Mouse (Mus musculus) lung, embryonic 16.5 days (tissue): ENCODE data around the gene Olfr324. TPM values are rescaled to one million over a fixed set of nuclear protein-coding genes. Genes with fewer than 3 reads are reported as not detected.

ENCODE experiments used
- ATAC-seq: fragments of 200-750 bp; cut with Nextera tagmentation; 2 replicates; pipeline ENCODE4 v1.8.0; 2017; ENCODE audit warnings: low read depth, mild to moderate bottlenecking, moderate library complexity
- H3K27ac ChIP-seq: fragments of 300-500 bp; sonication (generic); 2 replicates; pipeline ENCODE4 v1.5.1; 2014; ENCODE audit warnings: mild to moderate bottlenecking, control low read depth, low read length
- H3K27me3 ChIP-seq: fragments of 300-500 bp; sonication (generic); 2 replicates; pipeline ENCODE4 v1.6.1; 2014; ENCODE audit warnings: low read depth, low read length, mixed read lengths; ENCODE audit not compliant: control insufficient read depth, insufficient read depth
- H3K36me3 ChIP-seq: fragments of 300-500 bp; sonication (generic); 2 replicates; pipeline ENCODE4 v1.6.1; 2014; ENCODE audit warnings: low read length; ENCODE audit not compliant: control insufficient read depth, insufficient read depth
- H3K4me1 ChIP-seq: fragments of 300-500 bp; sonication (generic); replicated peaks from 2 replicates; pipeline ENCODE4 v1.6.1; 2014; ENCODE audit warnings: low read length, mixed read lengths; ENCODE audit not compliant: control insufficient read depth, insufficient read depth
- H3K4me2 ChIP-seq: fragments of 300-500 bp; sonication (generic); 2 replicates; pipeline ENCODE4 v1.6.1; 2014; ENCODE audit warnings: low read depth, low read length, control low read depth
- H3K4me3 ChIP-seq: fragments of 300-500 bp; sonication (generic); 2 replicates; pipeline ENCODE4 v1.5.1; 2014; ENCODE audit warnings: mild to moderate bottlenecking, low read length, control low read depth
- H3K9ac ChIP-seq: fragments of 300-500 bp; sonication (generic); 2 replicates; pipeline ENCODE4 v1.6.1; 2014; ENCODE audit warnings: low read length, control low read depth
- H3K9me3 ChIP-seq: fragments of 300-500 bp; sonication (generic); 2 replicates; pipeline ENCODE4 v1.6.1; 2016; ENCODE audit warnings: low read length; ENCODE audit not compliant: control insufficient read depth
- WGBS: fragments of 180-500 bp; shearing (Covaris S2); extraction: QIAGEN DNeasy Blood & Tissue Kit; methylation state at CpG from one replicate; pipeline ENCODE4 v1.1.7; 2014; 5-methylcytosine and 5-hydroxymethylcytosine counted together
- polyA plus RNA-seq: library from polyadenylated mRNA; unstranded; fragments of >200 nt; fragmentation: Nextera tagmentation; extraction: Ambion mirVana; gene quantifications from 2 replicates; pipeline ENCODE4 v1.2.1, GENCODE M21; 2015

The Olfr324 gene
- polyA plus RNA-seq, 1 experiment from 2014 or later = not detected

GRCm38 (mm10) chr11:58602062-58602461, 7.1 kb downstream of the Olfr324 start:
- Histone ChIP-seq H3K4me2 (no peak overlapping the region), H3K4me1 (no peaks in the 10 kb centered on the region), H3K27me3 (no peaks in the 10 kb centered on the region), H3K36me3 (no peaks in the 10 kb centered on the region), H3K27ac (no peak overlapping the region), H3K9me3 (no peaks in the 10 kb centered on the region), H3K4me3 (no peak overlapping the region), H3K9ac (no peak overlapping the region)
- no peak for ATAC-seq

GRCm38 (mm10) chr11:58602800-58603560, 8.1 kb downstream of the Olfr324 start:
- ATAC-seq = no peak
- H3K9ac ChIP-seq = no peak overlapping the region
- WGBS = 61% methylated on average over 6 of the region's 6 CpGs
- no peak overlapping the region for H3K4me3 ChIP-seq
- H3K36me3 ChIP-seq = no peaks in the 10 kb centered on the region
- H3K27me3 ChIP-seq = no peaks in the 10 kb centered on the region
- H3K4me2 ChIP-seq = no peak overlapping the region
- H3K4me1 ChIP-seq = no peaks in the 10 kb centered on the region
- no peak overlapping the region for H3K27ac ChIP-seq
- no peaks in the 10 kb centered on the region for H3K9me3 ChIP-seq

- Histone ChIP-seq H3K4me2 (no peak overlapping the region), H3K27me3 (no peaks in the 10 kb centered on the region), H3K4me1 (no peaks in the 10 kb centered on the region), H3K9ac (no peak overlapping the region), H3K36me3 (no peaks in the 10 kb centered on the region), H3K4me3 (no peak overlapping the region), H3K9me3 (no peaks in the 10 kb centered on the region), H3K27ac (no peak overlapping the region)
- ATAC-seq = no peak
- WGBS = 37% methylated on average over 2 of the region's 2 CpGs
Measured at GRCm38 (mm10) chr11:58604688-58605087, 9.8 kb downstream of the Olfr324 start.

- Histone ChIP-seq H3K27ac (no peak overlapping the region), H3K36me3 (no peaks in the 10 kb centered on the region), H3K4me3 (no peak overlapping the region), H3K27me3 (no peaks in the 10 kb centered on the region), H3K9me3 (no peaks in the 10 kb centered on the region), H3K4me1 (no peaks in the 10 kb centered on the region), H3K9ac (no peak overlapping the region), H3K4me2 (no peak overlapping the region)
- 42% methylated on average over 3 of the region's 3 CpGs for WGBS
- no peak for ATAC-seq
Measured at GRCm38 (mm10) chr11:58605228-58605627, 10.3 kb downstream of the Olfr324 start.

- H3K4me3 ChIP-seq = no peak overlapping the region
- 74% methylated on average over 12 of the region's 12 CpGs for WGBS
- H3K27ac ChIP-seq = no peak overlapping the region
- ATAC-seq = no peak
- H3K4me1 ChIP-seq = no peaks in the 10 kb centered on the region
- no peaks in the 10 kb centered on the region for H3K9me3 ChIP-seq
- H3K36me3 ChIP-seq = no peaks in the 10 kb centered on the region
- H3K9ac ChIP-seq = no peak overlapping the region
- no peak overlapping the region for H3K4me2 ChIP-seq
- H3K27me3 ChIP-seq = no peaks in the 10 kb centered on the region
Measured at GRCm38 (mm10) chr11:58606177-58606919, 11.4 kb downstream of the Olfr324 start.

- no peak overlapping the region for H3K4me3 ChIP-seq
- H3K27ac ChIP-seq = no peak overlapping the region
- ATAC-seq = no peak
- H3K4me2 ChIP-seq = no peak overlapping the region
- no peaks in the 10 kb centered on the region for H3K4me1 ChIP-seq
- no peaks in the 10 kb centered on the region for H3K9me3 ChIP-seq
- no peaks in the 10 kb centered on the region for H3K27me3 ChIP-seq
- WGBS = 65% methylated on average over 6 of the region's 6 CpGs
- no peaks in the 10 kb centered on the region for H3K36me3 ChIP-seq
- no peak overlapping the region for H3K9ac ChIP-seq
Measured at GRCm38 (mm10) chr11:58607030-58607429, 12.1 kb downstream of the Olfr324 start.

GRCm38 (mm10) chr11:58613359-58613758, 18.4 kb downstream of the Olfr324 start:
- no peak overlapping the region for H3K9ac ChIP-seq
- no peaks in the 10 kb centered on the region for H3K4me1 ChIP-seq
- H3K4me3 ChIP-seq = no peak overlapping the region
- no peaks in the 10 kb centered on the region for H3K27me3 ChIP-seq
- H3K36me3 ChIP-seq = no peaks in the 10 kb centered on the region
- no peak overlapping the region for H3K27ac ChIP-seq
- H3K9me3 ChIP-seq = no peaks in the 10 kb centered on the region
- H3K4me2 ChIP-seq = no peak overlapping the region
- 37% methylated on average over 3 of the region's 3 CpGs for WGBS
- ATAC-seq = no peak; the same call in 1 of the 2 replicates

GRCm38 (mm10) chr11:58614526-58614925, 19.6 kb downstream of the Olfr324 start:
- no peak overlapping the region for H3K4me2 ChIP-seq
- H3K4me1 ChIP-seq = no peaks in the 10 kb centered on the region
- no peak overlapping the region for H3K27ac ChIP-seq
- no peaks in the 10 kb centered on the region for H3K27me3 ChIP-seq
- H3K9ac ChIP-seq = no peak overlapping the region
- no peaks in the 10 kb centered on the region for H3K9me3 ChIP-seq
- no peak; the same call in 1 of the 2 replicates for ATAC-seq
- no peaks in the 10 kb centered on the region for H3K36me3 ChIP-seq
- H3K4me3 ChIP-seq = no peak overlapping the region

GRCm38 (mm10) chr11:58615975-58616374, 21.1 kb downstream of the Olfr324 start, which contains the start of gene 2210407C18Rik:
TSS of gene 2210407C18Rik (minus strand) at chr11:58616075.
- 86% methylated on average over 4 of the region's 4 CpGs for WGBS
- Histone ChIP-seq H3K4me1 (no peaks in the 10 kb centered on the region), H3K9ac (no peak within 1 kb of the TSS), H3K4me3 (no peak within 1 kb of the TSS), H3K9me3 (no peaks in the 10 kb centered on the region), H3K27me3 (no peaks in the 10 kb centered on the region), H3K36me3 (no peaks in the 10 kb centered on the region), H3K27ac (no peak within 1 kb of the TSS), H3K4me2 (no peak within 1 kb of the TSS)
- no peak for ATAC-seq
